Mouse (Mus musculus) frontal cortex, adult 2 months (tissue): ENCODE measurements at regions not wholly inside any gene's neighbourhood (a gene's known extent, or its start where the extent isn't known, plus 50 kb on each side); places are given as distances from the start of the nearest gene placed in this dataset.

Experiments used
- DNase-seq, 2 experiments: peaks; one replicate each; pipeline ENCODE4 v3.0.0; 2022; ENCODE audit warnings: low spot score in 1 of 2; ENCODE audit errors: extremely low spot score in 1 of 2

- DNase-seq = no peak
Observed at GRCm38 (mm10) chr11:42942284-42942683, 93.3 kb upstream of the Gm9972 start.

- DNase-seq = no peak
Observed at GRCm38 (mm10) chr11:42944573-42944972, 91.0 kb upstream of the Gm9972 start.

- no peak for DNase-seq
Observed at GRCm38 (mm10) chr11:42949823-42950222, 85.7 kb upstream of the Gm9972 start.

- DNase-seq = no peak
Observed at GRCm38 (mm10) chr11:42954169-42954568, 81.4 kb upstream of the Gm9972 start.

GRCm38 (mm10) chr11:42965732-42966131 lies 69.8 kb upstream of the Gm9972 start:
- DNase-seq = no peak

GRCm38 (mm10) chr11:42978245-42978644 lies 57.3 kb upstream of the Gm9972 start:
- DNase-seq = no peak
